Mouse (Mus musculus): ENCODE data around the gene Ndufb5.
"Not testable (repeated sequence)": the region's sequence is repeated elsewhere in the genome, so short reads cannot be mapped to it uniquely, and the experiment has no call there.

Ndufb5 gene

DNA sequence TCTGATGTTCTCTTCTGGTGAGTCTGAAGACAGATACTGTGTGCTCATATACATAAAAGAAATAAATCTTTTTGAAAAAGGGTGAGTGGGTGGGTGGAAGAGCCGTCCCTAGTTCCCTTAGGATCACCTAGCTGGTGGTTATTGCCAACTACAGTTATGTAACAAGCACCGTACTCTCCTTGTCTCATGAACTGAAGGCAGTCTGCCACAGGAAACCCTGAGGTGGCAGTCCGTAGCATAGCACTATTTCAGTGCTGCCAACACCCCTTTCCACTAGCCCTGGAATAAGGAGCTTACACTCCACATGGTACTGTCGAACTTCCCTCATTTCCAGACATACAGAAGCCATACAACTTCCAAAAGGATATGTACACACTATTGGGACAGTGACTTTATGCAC, 8.9 kb upstream of the Ndufb5 start:
- no peak for DNase-seq (ENCODE audit: low read depth, low spot score)

DNA sequence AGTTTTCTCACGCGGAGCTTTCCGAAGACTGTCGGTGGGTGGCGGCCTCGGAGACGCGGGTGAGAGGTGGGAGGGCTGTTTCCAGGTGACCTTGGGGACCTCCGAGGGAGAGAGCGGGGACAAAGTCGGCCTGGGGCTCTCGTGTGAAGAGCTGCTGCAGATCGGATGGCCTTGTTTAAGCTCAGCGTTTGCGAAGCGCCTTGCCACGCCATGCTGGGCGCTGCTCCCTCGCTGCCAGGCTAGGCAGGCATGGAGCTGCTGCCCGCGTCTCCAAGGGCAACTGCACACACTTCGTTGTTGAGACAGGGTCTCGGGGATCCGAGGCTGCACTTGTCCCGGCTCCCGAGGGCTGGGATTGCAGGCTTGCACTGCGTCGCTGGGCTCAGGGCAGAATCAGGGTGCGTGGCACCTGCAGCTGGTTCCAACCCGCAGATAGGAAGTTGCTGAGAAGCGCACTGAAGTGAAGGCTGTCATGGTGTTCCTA, 424 bp downstream of the Ndufb5 start, which contains the start of gene Mrpl47:
Mrpl47 (minus strand) TSS at position 434 of the 484 bp plus-strand sequence.
- DNase-seq (ENCODE audit: low read depth, low spot score) = no peak

DNA sequence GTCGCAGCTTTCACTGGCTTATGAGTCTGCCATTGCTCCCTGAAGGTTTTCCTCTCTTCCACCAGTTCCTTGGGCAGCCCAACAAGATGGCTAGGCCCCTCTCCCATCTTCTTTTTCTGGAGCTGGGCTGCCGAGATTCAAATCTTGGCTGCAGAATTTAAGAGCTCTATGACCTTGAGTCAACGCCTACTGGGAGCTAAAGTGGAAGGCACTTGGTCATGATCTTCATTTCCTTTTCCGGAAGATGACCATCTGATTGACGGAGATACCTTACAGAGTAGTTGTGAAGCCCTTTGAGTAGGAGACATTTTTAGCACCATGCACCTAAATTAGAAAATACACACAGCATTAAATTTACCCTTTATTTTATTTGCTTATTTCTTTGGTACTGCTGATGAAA, 1.8 kb downstream of the Ndufb5 start:
- no peak for DNase-seq (ENCODE audit: low read depth, low spot score)

DNA sequence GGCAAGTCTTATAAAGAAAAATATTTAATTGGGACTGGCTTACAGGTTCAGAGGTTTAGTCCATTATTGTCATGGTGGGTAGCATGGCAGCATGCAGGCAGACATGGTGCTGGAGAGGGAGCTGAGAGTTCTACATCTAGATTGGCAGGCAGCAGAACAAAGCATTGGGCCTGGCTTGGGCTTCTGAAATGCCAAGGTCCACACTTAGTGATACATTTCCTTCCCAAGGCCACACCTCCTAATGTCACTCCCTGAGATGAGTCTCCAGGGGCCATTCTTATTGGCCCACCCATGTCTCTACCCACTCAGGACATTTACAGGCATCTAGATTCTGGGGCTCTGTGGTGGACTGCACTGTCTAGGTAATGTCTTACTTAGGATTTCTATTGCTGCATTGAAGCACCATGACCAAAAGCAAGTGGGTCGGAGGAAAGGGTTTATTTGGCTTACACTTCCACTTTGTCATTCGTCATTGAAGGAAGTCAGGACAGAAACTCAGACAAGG, 5.5 kb downstream of the Ndufb5 start:
- no peak for DNase-seq (ENCODE audit: low read depth, low spot score)

DNA sequence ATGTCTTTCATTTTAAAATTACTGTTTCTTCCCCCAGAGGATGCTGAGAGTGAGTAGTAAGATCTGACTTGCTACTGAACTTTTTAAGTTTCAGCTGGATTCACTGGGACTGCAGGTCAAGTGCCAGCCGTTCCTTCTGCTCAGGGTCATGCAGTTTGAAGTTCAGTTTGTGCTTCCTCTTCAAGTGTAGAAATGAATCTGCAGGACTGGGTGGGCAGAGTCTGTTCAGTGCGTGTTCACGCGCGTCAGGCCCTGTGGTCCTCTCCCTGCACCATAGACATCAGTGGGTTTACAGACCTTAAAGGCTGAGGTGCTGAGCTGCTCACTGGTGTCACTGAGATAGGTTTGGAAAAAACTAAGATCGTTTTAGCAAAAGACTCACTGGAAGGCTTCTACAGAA, 8.2 kb downstream of the Ndufb5 start:
- DNase-seq (ENCODE audit: low read depth, low spot score) = no peak

DNA sequence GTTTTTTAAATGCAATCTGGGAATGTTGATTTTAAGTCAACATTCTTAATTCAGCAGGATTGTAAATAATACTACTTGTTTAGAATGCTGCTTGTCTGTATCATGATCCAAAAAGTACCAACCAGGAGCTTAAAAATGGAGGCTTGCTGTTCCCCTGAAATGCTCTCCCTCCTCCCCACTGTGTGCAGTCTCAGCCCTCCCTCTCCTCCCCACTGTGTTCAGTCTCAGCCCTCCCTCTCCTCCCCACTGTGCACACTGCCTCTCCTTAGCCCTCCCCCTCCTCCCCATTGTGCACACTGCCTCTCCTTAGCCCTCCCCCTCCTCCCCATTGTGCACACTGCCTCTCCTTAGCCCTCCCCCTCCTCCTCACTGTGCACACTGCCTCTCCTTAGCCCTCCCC, 8.6 kb downstream of the Ndufb5 start:
- not testable (repeated sequence) for DNase-seq (ENCODE audit: low read depth, low spot score)

DNA sequence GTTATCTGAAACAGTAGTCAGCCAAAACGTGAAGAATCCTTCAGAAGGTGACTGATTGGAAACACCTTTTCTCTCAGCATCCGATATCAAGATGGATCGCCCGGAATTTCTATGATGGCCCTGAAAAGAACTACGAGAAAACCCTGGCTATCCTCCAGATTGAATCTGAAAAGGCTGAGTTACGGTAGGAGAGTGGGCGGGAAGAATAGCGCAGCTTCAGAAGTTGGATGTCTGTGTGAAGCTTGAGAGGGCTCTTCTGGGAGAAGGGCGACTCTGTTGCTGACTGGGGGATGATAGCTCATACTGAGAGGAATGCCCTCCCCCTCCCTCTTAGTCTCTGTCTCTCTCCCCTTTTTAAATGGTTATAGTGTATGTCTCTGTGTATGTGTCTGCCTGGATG, 11.6 kb downstream of the Ndufb5 start:
- no peak for DNase-seq (ENCODE audit: low read depth, low spot score)

DNA sequence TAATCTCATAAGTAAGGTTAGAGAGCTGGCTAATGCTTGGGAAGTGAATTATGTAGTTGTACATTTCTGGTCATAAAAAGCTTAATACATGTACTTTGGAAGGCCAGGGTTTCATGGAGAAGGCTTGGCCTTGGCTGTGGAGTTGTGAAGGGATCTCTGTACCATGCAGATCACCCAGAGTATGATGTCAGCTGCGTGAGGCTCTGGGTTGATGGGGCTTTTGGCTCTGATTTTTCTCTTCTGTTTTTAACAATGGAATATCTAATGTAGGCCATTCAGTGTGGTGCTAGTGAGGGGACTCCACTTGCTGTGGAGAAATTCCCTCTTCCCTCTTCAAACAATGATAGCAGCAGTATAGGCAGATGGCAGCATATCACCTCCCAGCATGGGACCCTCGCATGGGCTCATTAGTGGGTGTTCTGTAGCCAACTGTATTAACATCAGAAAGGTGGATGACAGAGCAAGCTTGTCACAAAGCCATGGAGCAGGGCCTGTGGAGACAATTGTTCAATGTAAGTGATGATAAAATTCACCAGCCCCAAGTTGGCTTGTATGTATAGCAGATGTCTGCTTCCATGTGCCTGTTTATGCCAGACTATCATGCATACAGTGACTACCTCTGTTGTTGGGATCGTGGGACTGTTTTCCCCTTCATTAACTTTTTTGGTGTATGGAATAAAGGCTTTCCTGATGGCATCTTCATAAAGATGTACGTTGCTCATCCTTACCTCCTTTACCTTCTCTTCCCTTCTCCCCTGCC, 13.2 kb downstream of the Ndufb5 start:
- no peak for DNase-seq (ENCODE audit: low read depth, low spot score)

DNA sequence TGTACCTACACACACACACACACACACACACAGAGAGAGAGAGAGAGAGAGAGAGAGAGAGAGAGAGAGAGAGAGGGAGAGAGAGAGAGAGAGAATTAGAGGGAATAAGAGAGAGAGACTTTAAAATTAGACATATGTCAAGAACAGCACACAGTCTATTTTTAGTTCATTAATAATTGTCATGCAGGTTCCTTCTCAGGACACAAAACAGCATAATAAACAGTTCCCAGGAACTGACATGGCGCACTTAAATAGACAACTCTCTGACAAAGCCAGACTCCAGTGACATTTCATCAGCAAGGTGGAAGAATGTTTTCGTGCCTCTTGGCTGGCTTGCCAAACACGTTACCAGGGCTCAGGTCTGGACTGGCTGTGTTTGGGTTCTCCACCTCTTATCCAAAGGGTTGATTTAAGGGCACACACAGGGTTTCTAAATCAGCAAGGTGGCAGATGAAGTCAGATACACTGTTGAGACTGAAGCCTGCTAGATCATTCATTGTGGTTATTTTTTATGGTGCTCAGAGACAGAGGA, 17.7 kb downstream of the Ndufb5 start:
- DNase-seq (ENCODE audit: low read depth, low spot score) = no peak

DNA sequence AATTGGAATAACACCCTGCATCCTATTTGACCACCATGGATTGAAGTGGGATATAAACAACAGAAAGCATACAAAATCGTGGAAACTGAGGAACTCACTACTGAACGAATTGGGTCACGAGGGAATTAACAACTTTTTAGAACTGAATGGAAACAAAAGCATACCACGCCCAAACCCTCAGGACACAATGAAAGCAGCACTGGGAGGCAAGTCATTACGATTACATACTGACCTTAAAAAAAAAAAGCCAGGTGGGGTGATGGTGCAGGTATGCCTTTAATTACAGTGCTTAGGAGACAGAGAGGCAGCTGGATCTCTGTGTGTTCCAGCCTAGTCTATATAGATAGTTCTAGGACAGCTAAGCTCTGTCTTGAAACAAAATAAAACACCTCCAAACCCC, 22.4 kb downstream of the Ndufb5 start:
- no peak for DNase-seq (ENCODE audit: low read depth, low spot score)

DNA sequence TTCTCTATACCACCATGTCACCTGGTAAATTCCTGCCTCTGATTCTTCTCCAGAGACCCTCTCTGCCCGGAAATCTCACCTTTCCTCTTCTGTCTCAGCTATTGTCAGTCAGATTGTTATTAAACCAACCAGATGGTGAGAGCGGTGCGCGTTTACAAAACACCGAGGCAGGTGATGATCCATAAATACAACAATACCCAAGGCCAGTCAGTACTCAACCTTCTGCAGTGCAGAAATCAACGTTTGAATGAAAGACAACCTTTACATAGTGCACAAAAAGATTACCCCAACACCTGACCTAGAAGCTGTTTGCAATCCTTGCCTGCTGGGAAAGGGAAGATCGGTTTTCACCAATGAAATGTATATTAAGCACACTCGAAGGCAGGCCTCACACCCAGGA, 26.2 kb downstream of the Ndufb5 start:
- DNase-seq (ENCODE audit: low read depth, low spot score) = no peak

DNA sequence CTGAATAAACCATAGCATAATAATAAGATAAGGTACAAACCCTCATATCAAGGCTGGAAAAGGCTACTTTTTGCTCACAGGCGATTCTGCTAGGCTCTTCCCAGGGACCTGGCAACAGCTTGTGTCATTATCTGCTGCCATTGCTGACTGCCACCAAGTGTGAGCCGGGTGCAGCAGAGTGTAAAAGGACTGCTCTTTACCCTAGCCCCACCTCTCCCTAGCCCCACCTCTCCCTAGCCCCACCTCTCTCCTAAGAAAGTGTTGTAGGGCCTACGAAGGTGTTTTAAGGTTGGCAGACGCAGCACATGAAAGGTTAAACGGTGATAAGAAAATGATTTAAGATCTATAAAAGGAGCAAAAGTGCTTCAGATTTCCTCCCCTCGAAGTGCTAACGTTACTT, 27.1 kb downstream of the Ndufb5 start:
- DNase-seq (ENCODE audit: low read depth, low spot score) = no peak

DNA sequence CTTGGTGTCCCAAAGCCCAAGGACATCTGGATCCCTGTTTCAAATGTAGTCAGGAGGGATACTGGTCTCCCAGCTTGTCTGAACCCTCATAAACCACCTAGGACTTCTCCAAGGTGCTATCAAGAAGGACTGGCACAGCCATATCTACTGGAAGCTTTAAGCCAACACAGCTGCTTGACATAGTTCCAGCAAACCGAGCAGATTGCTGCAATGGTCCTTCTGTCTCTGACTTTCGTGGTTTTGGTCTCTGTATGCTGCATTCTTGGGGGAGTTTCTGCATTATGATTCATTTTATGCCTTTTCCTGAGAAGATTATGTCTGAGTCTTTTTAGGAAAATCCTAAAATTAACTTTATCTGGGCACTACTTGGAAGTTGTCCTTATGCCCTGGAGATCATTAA, 34.0 kb downstream of the Ndufb5 start:
- DNase-seq (ENCODE audit: low read depth, low spot score) = no peak
